21 mouse cellular contexts compared by ENCODE assay signal in genomic region chr4:66310315-66311020, GRCm38 (mm10).
DNase-seq lines count a peak whose midpoint lies in the region; ATAC-seq lines count a peak whose summit lies in the region.
"Had no signal": no experiment of that assay in that cellular context is flagged by ENCODE, and none has a peak within 500 bp of the region (broad histone marks: within the 10 kb centered on the region; RNA-seq: fewer than 3 reads in every experiment).

No protein-coding gene starts in this region.

- no peaks in the 10 kb centered on the region for H3K9me3 ChIP-seq in forebrain, embryonic 16.5 days (ENCODE audit: control insufficient read depth, low read length)
- no peaks in the 10 kb centered on the region for H3K9me3 ChIP-seq in forebrain, embryonic 12.5 days
- no peaks in the 10 kb centered on the region for H3K9me3 ChIP-seq in neural tube, embryonic 12.5 days
- H3K9me3 ChIP-seq in neural tube, embryonic 15.5 days (replicated peaks), result no peaks in the 10 kb centered on the region
- no peaks in the 10 kb centered on the region for H3K9me3 ChIP-seq in heart, embryonic 11.5 days (replicated peaks; ENCODE audit: control insufficient read depth, low read length)
- H3K9me3 ChIP-seq: embryonic facial prominence, embryonic 15.5 days; hindbrain, embryonic 12.5 days; intestine, embryonic 15.5 days had no signal

- no peak overlapping the region for H3K9ac ChIP-seq in forebrain, embryonic 16.5 days (replicated peaks; ENCODE audit: low read depth, low read length)
- no peak overlapping the region for H3K9ac ChIP-seq in forebrain, embryonic 12.5 days
- H3K9ac ChIP-seq in neural tube, embryonic 12.5 days, result no peak overlapping the region
- no peak overlapping the region for H3K9ac ChIP-seq in neural tube, embryonic 15.5 days (replicated peaks)
- no peak overlapping the region for H3K9ac ChIP-seq in heart, embryonic 11.5 days (ENCODE audit: low read depth, low read length)
- H3K9ac ChIP-seq: embryonic facial prominence, embryonic 15.5 days; hindbrain, embryonic 12.5 days; intestine, embryonic 15.5 days had no signal

- H3K27me3 ChIP-seq in forebrain, embryonic 16.5 days (replicated peaks; ENCODE audit: control insufficient read depth, insufficient read depth, low read length), result no peaks in the 10 kb centered on the region
- peaks cover 3% of the 10 kb centered on the region; the same call in 1 of the 2 replicates for H3K27me3 ChIP-seq in forebrain, embryonic 12.5 days
- H3K27me3 ChIP-seq in neural tube, embryonic 12.5 days (replicated peaks), result no peaks in the 10 kb centered on the region
- no peaks in the 10 kb centered on the region for H3K27me3 ChIP-seq in neural tube, embryonic 15.5 days (replicated peaks)
- H3K27me3 ChIP-seq in heart, embryonic 11.5 days (ENCODE audit: control insufficient read depth, insufficient read depth, low read length), result no peaks in the 10 kb centered on the region
- H3K27me3 ChIP-seq: embryonic facial prominence, embryonic 15.5 days; intestine, embryonic 15.5 days had no signal

- H3K4me2 ChIP-seq in forebrain, embryonic 16.5 days (ENCODE audit: low read length), result no peak overlapping the region
- no peak overlapping the region for H3K4me2 ChIP-seq in forebrain, embryonic 12.5 days
- H3K4me2 ChIP-seq in neural tube, embryonic 12.5 days (replicated peaks), result no peak overlapping the region
- H3K4me2 ChIP-seq in neural tube, embryonic 15.5 days, result no peak overlapping the region
- H3K4me2 ChIP-seq in heart, embryonic 11.5 days, result no peak overlapping the region
- H3K4me2 ChIP-seq: embryonic facial prominence, embryonic 15.5 days; hindbrain, embryonic 12.5 days; intestine, embryonic 15.5 days had no signal

- H3K27ac ChIP-seq in forebrain, embryonic 16.5 days (ENCODE audit: low read length), result no peak overlapping the region
- H3K27ac ChIP-seq in forebrain, embryonic 12.5 days, result no peak overlapping the region
- no peak overlapping the region for H3K27ac ChIP-seq in neural tube, embryonic 12.5 days
- no peak overlapping the region for H3K27ac ChIP-seq in neural tube, embryonic 15.5 days (replicated peaks)
- H3K27ac ChIP-seq in heart, embryonic 11.5 days (ENCODE audit: low read depth, low read length), result no peak overlapping the region
- H3K27ac ChIP-seq: embryonic facial prominence, embryonic 15.5 days; gastrocnemius, adult 2 months; hindbrain, embryonic 12.5 days; intestine, embryonic 15.5 days had no signal

- no peaks in the 10 kb centered on the region for H3K36me3 ChIP-seq in forebrain, embryonic 16.5 days (ENCODE audit: control insufficient read depth, insufficient read depth)
- H3K36me3 ChIP-seq in forebrain, embryonic 12.5 days (replicated peaks), result no peaks in the 10 kb centered on the region
- H3K36me3 ChIP-seq in neural tube, embryonic 12.5 days, result no peaks in the 10 kb centered on the region
- H3K36me3 ChIP-seq in neural tube, embryonic 15.5 days, result no peaks in the 10 kb centered on the region
- no peaks in the 10 kb centered on the region for H3K36me3 ChIP-seq in heart, embryonic 11.5 days (ENCODE audit: control insufficient read depth, insufficient read depth, low read length)
- H3K36me3 ChIP-seq: embryonic facial prominence, embryonic 15.5 days; hindbrain, embryonic 12.5 days; intestine, embryonic 15.5 days had no signal

- peak; percentile 22; the same call in 1 of the 2 replicates for ATAC-seq in forebrain, embryonic 16.5 days
- no peak for ATAC-seq in forebrain, embryonic 12.5 days (ENCODE audit: low FRiP score)
- ATAC-seq in neural tube, embryonic 12.5 days (ENCODE audit: low FRiP score, low read depth), result peak; percentile 54; the same call in 1 of the 2 replicates
- ATAC-seq in neural tube, embryonic 15.5 days (ENCODE audit: low FRiP score), result no peak
- no peak for ATAC-seq in heart, embryonic 11.5 days (replicated peaks; ENCODE audit: insufficient number of reproducible peaks, low FRiP score, low TSS enrichment)
- ATAC-seq: intestine, embryonic 15.5 days had no signal

- peak; percentile 44 for DNase-seq in retina, embryonic 14.5 days (ENCODE audit: low spot score)
- DNase-seq: adrenal gland, adult 2 months; adrenal gland, postnatal 25 days; cerebellum, adult 11 months; cerebellum, adult 8-10 months; cerebellum, postnatal 14 days; embryo, embryonic 11 days; gastrocnemius, adult 2 months; gastrocnemius, postnatal 36 days; heart, adult 11 months; heart, postnatal 10 days; heart, postnatal 4 days had no signal

- 41% methylated on average over 7 of the region's 7 CpGs for WGBS in forebrain, embryonic 16.5 days
- WGBS in forebrain, embryonic 12.5 days, result 72% methylated on average over 7 of the region's 7 CpGs
- 75% methylated on average over 7 of the region's 7 CpGs for WGBS in neural tube, embryonic 12.5 days
- WGBS in neural tube, embryonic 15.5 days, result 71% methylated on average over 7 of the region's 7 CpGs
- WGBS in heart, embryonic 11.5 days (ENCODE audit: insufficient replicate concordance), result 79% methylated on average over 7 of the region's 7 CpGs

- H3K4me1 ChIP-seq in forebrain, embryonic 16.5 days (replicated peaks; ENCODE audit: control insufficient read depth, insufficient read depth, low read length), result peaks cover 12% of the 10 kb centered on the region
- peaks cover 10% of the 10 kb centered on the region for H3K4me1 ChIP-seq in forebrain, embryonic 12.5 days
- no peaks in the 10 kb centered on the region; the same call in 1 of the 2 replicates for H3K4me1 ChIP-seq in neural tube, embryonic 12.5 days
- H3K4me1 ChIP-seq in neural tube, embryonic 15.5 days, result peaks cover 8% of the 10 kb centered on the region
- H3K4me1 ChIP-seq in heart, embryonic 11.5 days (ENCODE audit: control insufficient read depth, insufficient read depth, low read length), result no peaks in the 10 kb centered on the region
- H3K4me1 ChIP-seq: embryonic facial prominence, embryonic 15.5 days; intestine, embryonic 15.5 days had no signal

- H3K4me3 ChIP-seq in forebrain, embryonic 16.5 days (replicated peaks; ENCODE audit: low read length), result no peak overlapping the region
- no peak overlapping the region for H3K4me3 ChIP-seq in forebrain, embryonic 12.5 days (replicated peaks)
- no peak overlapping the region for H3K4me3 ChIP-seq in neural tube, embryonic 12.5 days
- H3K4me3 ChIP-seq in neural tube, embryonic 15.5 days (replicated peaks), result no peak overlapping the region
- no peak overlapping the region for H3K4me3 ChIP-seq in heart, embryonic 11.5 days (ENCODE audit: low read depth, low read length)
- H3K4me3 ChIP-seq: embryonic facial prominence, embryonic 15.5 days; erythroblast, embryonic 14.5 days; gastrocnemius, adult 2 months; hindbrain, embryonic 12.5 days; intestine, embryonic 15.5 days had no signal

Comparison
In these comparisons a context has a peak if more than half of its experiments do, and no peak if none do; other contexts are left out.
1. ATAC-seq: peak in forebrain, embryonic 16.5 days (single experiment) and neural tube, embryonic 12.5 days (single experiment); none in forebrain, embryonic 12.5 days (single experiment), neural tube, embryonic 15.5 days (single experiment) and heart, embryonic 11.5 days (single experiment).